Mouse (Mus musculus): ENCODE results near the gene Snx3.

- TF ChIP-seq CTCF (conservative IDR thresholded peaks at IDR 0.05; ENCODE audit: low read length) (no peak), NANOG (IDR thresholded peaks at IDR 0.05; ENCODE audit: borderline replicate concordance, low read length) (no peak)
Observed at GRCm38 (mm10) chr10:42457557-42458191, 44.2 kb upstream of the Snx3 start.
